Mouse (Mus musculus): ENCODE data around the gene Kntc1. TPM values are rescaled to one million over a fixed set of nuclear protein-coding genes. Genes with fewer than 3 reads are reported as not detected.
"Not testable (repeated sequence)": the region's sequence is repeated elsewhere in the genome, so short reads cannot be mapped to it uniquely, and the experiment has no call there.

The Kntc1 gene
- polyA plus RNA-seq, 1 experiment from 2014 or later: 26.4 TPM

- Histone ChIP-seq H3K36me3 (ENCODE audit: insufficient read depth, low read length) (peaks cover 31% of the 10 kb centered on the region), H3K27ac (ENCODE audit: low read length) (no peak overlapping the region), H3K4me3 (ENCODE audit: low read length) (no peak overlapping the region), H3K9me3 (ENCODE audit: low read length) (no peaks in the 10 kb centered on the region), H3K4me1 (ENCODE audit: insufficient read depth, low read length) (peaks cover 18% of the 10 kb centered on the region), H3K9ac (replicated peaks; ENCODE audit: low read length) (no peak overlapping the region), H3K4me2 (replicated peaks; ENCODE audit: low read depth, low read length) (no peak overlapping the region), H3K27me3 (ENCODE audit: insufficient read depth, low read length) (no peaks in the 10 kb centered on the region)
- no peak for ATAC-seq (ENCODE audit: low FRiP score, low TSS enrichment)
- 88% methylated on average over 2 of the region's 2 CpGs for WGBS
These were observed 5.2 kb upstream of the Kntc1 start for GRCm38 (mm10) chr5:123744358-123744757.

GRCm38 (mm10) chr5:123746253-123746652, 3.3 kb upstream of the Kntc1 start:
- H3K4me3 ChIP-seq (ENCODE audit: low read length): peak overlapping the region; percentile 25
- no peaks in the 10 kb centered on the region for H3K9me3 ChIP-seq (ENCODE audit: low read length)
- no peak overlapping the region for H3K27ac ChIP-seq (ENCODE audit: low read length)
- H3K4me1 ChIP-seq (ENCODE audit: insufficient read depth, low read length): peaks cover 27% of the 10 kb centered on the region
- H3K4me2 ChIP-seq (replicated peaks; ENCODE audit: low read depth, low read length): peak overlapping the region; percentile 68
- H3K9ac ChIP-seq (replicated peaks; ENCODE audit: low read length): no peak overlapping the region
- no peaks in the 10 kb centered on the region for H3K27me3 ChIP-seq (ENCODE audit: insufficient read depth, low read length)
- peaks cover 20% of the 10 kb centered on the region for H3K36me3 ChIP-seq (ENCODE audit: insufficient read depth, low read length)
- no peak for ATAC-seq (ENCODE audit: low FRiP score, low TSS enrichment)

GRCm38 (mm10) chr5:123747604-123748003, 1.9 kb upstream of the Kntc1 start:
- Histone ChIP-seq H3K27me3 (ENCODE audit: insufficient read depth, low read length) (no peaks in the 10 kb centered on the region), H3K27ac (ENCODE audit: low read length) (no peak overlapping the region), H3K36me3 (ENCODE audit: insufficient read depth, low read length) (peaks cover 19% of the 10 kb centered on the region), H3K4me2 (replicated peaks; ENCODE audit: low read depth, low read length) (peak overlapping the region; percentile 68), H3K9ac (replicated peaks; ENCODE audit: low read length) (peak overlapping the region; percentile 66), H3K4me3 (ENCODE audit: low read length) (peak overlapping the region; percentile 87), H3K9me3 (ENCODE audit: low read length) (no peaks in the 10 kb centered on the region), H3K4me1 (ENCODE audit: insufficient read depth, low read length) (peaks cover 27% of the 10 kb centered on the region)
- no peak for ATAC-seq (ENCODE audit: low FRiP score, low TSS enrichment)
- 14% methylated on average over 7 of the region's 7 CpGs for WGBS

- Histone ChIP-seq H3K4me2 (replicated peaks; ENCODE audit: low read depth, low read length) (peak overlapping the region; percentile 68), H3K27ac (ENCODE audit: low read length) (peak overlapping the region; percentile 100), H3K27me3 (ENCODE audit: insufficient read depth, low read length) (no peaks in the 10 kb centered on the region), H3K36me3 (ENCODE audit: insufficient read depth, low read length) (peaks cover 13% of the 10 kb centered on the region), H3K4me3 (ENCODE audit: low read length) (peak overlapping the region; percentile 87), H3K9ac (replicated peaks; ENCODE audit: low read length) (peak overlapping the region; percentile 95), H3K4me1 (ENCODE audit: insufficient read depth, low read length) (peaks cover 27% of the 10 kb centered on the region), H3K9me3 (ENCODE audit: low read length) (no peaks in the 10 kb centered on the region)
- under 1% methylated on average over 18 of the region's 18 CpGs for WGBS
- no peak; the same call in 1 of the 2 replicates for ATAC-seq (ENCODE audit: low FRiP score, low TSS enrichment)
These were observed 1.0 kb upstream of the Kntc1 start for GRCm38 (mm10) chr5:123748339-123749064.

GRCm38 (mm10) chr5:123765506-123765905, 16.0 kb downstream of the Kntc1 start:
- H3K27ac ChIP-seq (ENCODE audit: low read length): no peak overlapping the region

GRCm38 (mm10) chr5:123766455-123766854, 16.9 kb downstream of the Kntc1 start:
- H3K9ac ChIP-seq (replicated peaks; ENCODE audit: low read length); ATAC-seq (ENCODE audit: low FRiP score, low TSS enrichment); H3K4me2 ChIP-seq (replicated peaks; ENCODE audit: low read depth, low read length); H3K9me3 ChIP-seq (ENCODE audit: low read length); H3K4me3 ChIP-seq (ENCODE audit: low read length); H3K27me3 ChIP-seq (ENCODE audit: insufficient read depth, low read length); H3K4me1 ChIP-seq (ENCODE audit: insufficient read depth, low read length); H3K27ac ChIP-seq (ENCODE audit: low read length): not testable (repeated sequence)
- WGBS: 94% methylated on average over 11 of the region's 11 CpGs
- H3K36me3 ChIP-seq (ENCODE audit: insufficient read depth, low read length): peaks cover 37% of the 10 kb centered on the region

More at GRCm38 (mm10) chr5:123765506-123765905, 16.0 kb downstream of the Kntc1 start:
- Histone ChIP-seq H3K9me3 (ENCODE audit: low read length) (no peaks in the 10 kb centered on the region), H3K4me3 (ENCODE audit: low read length) (no peak overlapping the region), H3K4me2 (replicated peaks; ENCODE audit: low read depth, low read length) (no peak overlapping the region), H3K9ac (replicated peaks; ENCODE audit: low read length) (no peak overlapping the region), H3K27me3 (ENCODE audit: insufficient read depth, low read length) (no peaks in the 10 kb centered on the region), H3K36me3 (ENCODE audit: insufficient read depth, low read length) (peaks cover 39% of the 10 kb centered on the region; the same call in 1 of the 2 replicates), H3K4me1 (ENCODE audit: insufficient read depth, low read length) (no peaks in the 10 kb centered on the region)
- 95% methylated on average over 11 of the region's 11 CpGs for WGBS
- ATAC-seq (ENCODE audit: low FRiP score, low TSS enrichment): no peak

GRCm38 (mm10) chr5:123773441-123773840, 23.9 kb downstream of the Kntc1 start:
- 93% methylated on average over 9 of the region's 9 CpGs for WGBS
- H3K9me3 ChIP-seq (ENCODE audit: low read length): no peaks in the 10 kb centered on the region
- H3K36me3 ChIP-seq (ENCODE audit: insufficient read depth, low read length): peaks cover 32% of the 10 kb centered on the region
- ATAC-seq (ENCODE audit: low FRiP score, low TSS enrichment): no peak
- H3K4me1 ChIP-seq (ENCODE audit: insufficient read depth, low read length): no peaks in the 10 kb centered on the region
- no peak overlapping the region for H3K9ac ChIP-seq (replicated peaks; ENCODE audit: low read length)
- H3K27me3 ChIP-seq (ENCODE audit: insufficient read depth, low read length): no peaks in the 10 kb centered on the region
- H3K4me3 ChIP-seq (ENCODE audit: low read length): no peak overlapping the region
- H3K4me2 ChIP-seq (replicated peaks; ENCODE audit: low read depth, low read length): no peak overlapping the region
- H3K27ac ChIP-seq (ENCODE audit: low read length): no peak overlapping the region

- H3K9ac ChIP-seq (replicated peaks; ENCODE audit: low read length): no peak overlapping the region
- WGBS: 93% methylated on average over 8 of the region's 8 CpGs
- H3K4me3 ChIP-seq (ENCODE audit: low read length): no peak overlapping the region
- H3K9me3 ChIP-seq (ENCODE audit: low read length): no peaks in the 10 kb centered on the region
- H3K27ac ChIP-seq (ENCODE audit: low read length): no peak overlapping the region
- no peaks in the 10 kb centered on the region for H3K4me1 ChIP-seq (ENCODE audit: insufficient read depth, low read length)
- no peak overlapping the region for H3K4me2 ChIP-seq (replicated peaks; ENCODE audit: low read depth, low read length)
- no peak for ATAC-seq (ENCODE audit: low FRiP score, low TSS enrichment)
- peaks cover 44% of the 10 kb centered on the region for H3K36me3 ChIP-seq (ENCODE audit: insufficient read depth, low read length)
- H3K27me3 ChIP-seq (ENCODE audit: insufficient read depth, low read length): no peaks in the 10 kb centered on the region
These were observed 31.2 kb downstream of the Kntc1 start for GRCm38 (mm10) chr5:123780716-123781115.

GRCm38 (mm10) chr5:123781864-123782263, 32.3 kb downstream of the Kntc1 start:
- peaks cover 46% of the 10 kb centered on the region for H3K36me3 ChIP-seq (ENCODE audit: insufficient read depth, low read length)
- H3K4me1 ChIP-seq (ENCODE audit: insufficient read depth, low read length): no peaks in the 10 kb centered on the region
- H3K9ac ChIP-seq (replicated peaks; ENCODE audit: low read length): no peak overlapping the region
- H3K4me2 ChIP-seq (replicated peaks; ENCODE audit: low read depth, low read length): no peak overlapping the region
- H3K27ac ChIP-seq (ENCODE audit: low read length): no peak overlapping the region
- H3K27me3 ChIP-seq (ENCODE audit: insufficient read depth, low read length): no peaks in the 10 kb centered on the region
- H3K4me3 ChIP-seq (ENCODE audit: low read length): no peak overlapping the region
- no peak for ATAC-seq (ENCODE audit: low FRiP score, low TSS enrichment)
- no peaks in the 10 kb centered on the region for H3K9me3 ChIP-seq (ENCODE audit: low read length)
- 85% methylated on average over 4 of the region's 4 CpGs for WGBS

GRCm38 (mm10) chr5:123788976-123789375, 39.5 kb downstream of the Kntc1 start:
- no peak for ATAC-seq (ENCODE audit: low FRiP score, low TSS enrichment)
- Histone ChIP-seq H3K4me2 (replicated peaks; ENCODE audit: low read depth, low read length) (no peak overlapping the region), H3K4me1 (ENCODE audit: insufficient read depth, low read length) (no peaks in the 10 kb centered on the region), H3K27me3 (ENCODE audit: insufficient read depth, low read length) (no peaks in the 10 kb centered on the region), H3K36me3 (ENCODE audit: insufficient read depth, low read length) (peaks cover 62% of the 10 kb centered on the region), H3K9ac (replicated peaks; ENCODE audit: low read length) (no peak overlapping the region), H3K9me3 (ENCODE audit: low read length) (peaks cover 4% of the 10 kb centered on the region; the same call in 1 of the 2 replicates), H3K27ac (ENCODE audit: low read length) (no peak overlapping the region), H3K4me3 (ENCODE audit: low read length) (no peak overlapping the region)
- WGBS: 92% methylated on average over 7 of the region's 7 CpGs

All from kidney, embryonic 16.5 days (tissue).